Mouse (Mus musculus): ENCODE measurements at regions not wholly inside any gene's neighbourhood (a gene's known extent, or its start where the extent isn't known, plus 50 kb on each side); places are given as distances from the start of the nearest gene placed in this dataset.

DNA sequence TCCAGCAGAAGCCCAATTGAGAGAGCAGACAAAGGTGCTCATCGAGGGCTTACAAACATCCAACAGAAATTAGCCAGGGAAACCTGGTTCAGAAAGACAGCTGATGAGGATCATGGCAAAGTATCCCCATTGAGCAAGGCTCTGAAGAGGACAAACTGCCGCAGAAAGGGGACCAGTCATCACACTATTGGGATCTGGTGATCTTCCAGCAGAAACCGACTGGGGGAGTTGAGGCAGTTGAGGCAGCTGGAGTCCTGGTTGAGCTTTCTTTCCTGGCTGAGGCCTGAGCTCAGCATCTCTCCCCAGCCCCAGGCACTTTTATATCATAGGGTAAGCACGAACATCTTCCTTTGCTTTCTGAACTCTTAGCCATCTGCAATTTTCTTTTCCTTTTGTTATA is 282.7 kb downstream of the Insig2 start:
- in situ Hi-C loops (cut with MseI, MboI) = no loop called here

DNA sequence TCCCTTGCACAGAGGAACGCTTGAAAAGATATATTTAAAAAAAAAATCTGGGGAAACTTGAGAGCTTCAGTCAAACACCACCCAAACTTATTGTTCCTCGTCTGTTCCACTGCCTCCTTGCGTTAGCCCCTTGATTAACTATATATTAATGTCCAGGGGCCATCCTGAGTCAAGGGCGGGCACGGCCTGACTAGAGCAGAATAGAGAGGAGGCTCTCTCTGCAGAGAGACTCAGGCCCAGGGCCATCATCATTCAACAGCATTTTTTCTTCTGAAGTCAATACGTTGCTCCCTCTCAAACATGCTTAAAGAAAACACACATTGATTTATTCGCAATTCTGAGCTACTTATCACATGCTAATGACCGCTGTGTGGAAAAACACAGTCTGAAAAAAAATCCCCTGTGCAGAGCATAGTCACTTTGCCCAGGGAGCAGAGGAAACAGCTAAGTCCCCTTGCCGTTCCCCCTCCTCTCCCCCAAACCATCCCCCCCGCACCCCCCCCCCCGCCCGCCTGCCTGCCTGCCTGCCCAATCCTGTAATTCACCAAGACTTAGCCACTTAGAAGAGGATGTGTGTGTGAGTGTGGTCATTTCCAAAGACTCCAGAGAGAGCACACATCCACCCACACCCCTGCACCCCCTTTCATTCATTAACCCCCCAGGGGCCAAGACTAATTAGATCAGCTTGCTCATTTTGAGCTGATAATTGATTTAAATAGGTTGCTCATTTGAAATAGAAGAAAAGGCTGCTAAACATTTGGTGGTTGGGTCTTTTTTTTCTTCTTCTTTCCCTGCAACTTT is 281.5 kb downstream of the Insig2 start:
- in situ Hi-C loops (cut with MseI, MboI) = no loop called here

DNA sequence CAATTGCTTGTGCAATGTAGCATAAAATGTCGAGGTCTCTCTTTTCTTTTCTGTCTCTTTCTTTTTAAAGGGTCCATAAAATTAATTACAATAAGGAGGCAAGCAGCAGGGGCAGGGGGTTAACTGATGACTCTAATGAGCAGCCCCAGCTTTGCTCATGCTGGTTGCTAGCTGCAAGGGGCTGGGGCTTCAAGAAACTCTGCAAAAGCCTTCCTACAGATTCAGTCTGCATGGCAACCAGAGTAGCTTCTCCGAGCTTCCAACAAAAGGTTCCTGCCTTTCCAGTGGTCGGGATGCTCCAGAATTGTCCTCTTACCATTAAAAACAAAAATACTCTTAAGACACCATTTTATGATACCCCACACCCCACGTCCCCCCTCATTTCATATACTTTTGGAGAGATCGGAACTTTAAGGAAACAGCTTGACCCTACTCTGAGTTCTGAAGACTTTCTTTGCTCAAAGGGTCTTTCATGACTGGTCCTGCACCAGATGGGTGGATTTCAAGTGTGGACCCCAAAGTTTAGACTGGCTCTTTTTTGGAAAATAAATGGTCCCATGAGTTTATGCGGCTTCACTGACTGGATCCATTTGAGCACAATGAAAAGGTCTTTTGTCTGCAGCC is 280.8 kb downstream of the Insig2 start:
- in situ Hi-C loops (cut with MseI, MboI) = no loop called here

DNA sequence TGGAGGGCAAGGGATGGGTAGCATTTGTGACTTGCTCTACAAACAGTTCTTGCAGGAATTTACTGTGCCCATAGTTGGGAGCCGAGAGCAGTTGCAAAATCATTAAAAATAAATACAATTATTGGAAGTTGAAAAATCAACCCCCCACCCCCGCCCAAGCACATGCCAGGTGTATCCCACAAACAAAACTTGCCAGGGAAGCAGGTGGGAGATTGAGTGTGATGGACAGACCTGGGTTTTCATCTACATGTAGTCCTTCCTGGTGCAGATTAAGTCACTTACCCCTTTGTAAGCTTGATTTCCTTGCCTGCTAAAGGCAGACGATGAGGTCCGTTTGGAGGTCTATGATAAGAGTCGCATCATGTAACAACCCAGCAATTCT is 280.3 kb downstream of the Insig2 start:
- in situ Hi-C loops (cut with MseI, MboI) = no loop called here

DNA sequence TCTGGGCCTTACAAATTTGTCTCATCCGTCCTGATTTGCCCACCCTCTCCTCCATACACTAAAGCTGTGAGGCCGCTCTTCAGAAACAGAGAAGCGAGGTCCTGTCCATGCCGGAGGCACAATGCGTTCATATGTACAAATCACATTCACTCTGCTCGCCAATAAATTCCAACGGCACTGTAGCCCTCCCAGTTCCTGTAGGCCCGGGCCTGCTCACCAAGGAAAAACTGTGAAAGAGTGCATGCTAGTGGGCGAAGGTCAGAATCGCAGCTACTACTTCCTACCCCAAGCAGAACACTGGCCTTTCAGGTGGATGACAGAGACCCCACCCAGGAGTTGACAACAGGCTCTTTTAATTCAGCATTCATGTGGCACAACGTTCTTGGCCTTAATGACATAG is 278.7 kb downstream of the Insig2 start:
- in situ Hi-C loops (cut with MseI, MboI) = no loop called here

DNA sequence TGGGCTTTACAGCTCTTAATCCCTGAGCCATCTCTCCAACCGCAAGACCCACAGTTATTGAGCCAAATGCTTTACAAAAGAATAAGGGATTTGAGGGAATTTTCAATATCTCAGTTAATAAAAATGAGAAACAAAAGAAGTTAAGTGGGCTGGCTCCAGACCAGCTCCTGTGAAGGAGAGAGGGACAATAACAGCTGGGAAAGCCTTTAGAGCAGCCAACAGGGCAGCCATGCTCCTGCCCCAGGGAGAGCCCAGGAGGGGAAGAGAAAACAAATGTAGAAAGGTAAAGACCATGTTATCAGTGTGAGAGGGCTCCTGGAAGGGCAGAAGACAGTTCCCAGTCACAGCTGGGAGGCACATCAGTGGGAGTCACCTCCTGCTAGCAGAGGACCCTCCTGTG is 257.8 kb downstream of the Insig2 start:
- in situ Hi-C loops (cut with MseI, MboI) = no loop called here

DNA sequence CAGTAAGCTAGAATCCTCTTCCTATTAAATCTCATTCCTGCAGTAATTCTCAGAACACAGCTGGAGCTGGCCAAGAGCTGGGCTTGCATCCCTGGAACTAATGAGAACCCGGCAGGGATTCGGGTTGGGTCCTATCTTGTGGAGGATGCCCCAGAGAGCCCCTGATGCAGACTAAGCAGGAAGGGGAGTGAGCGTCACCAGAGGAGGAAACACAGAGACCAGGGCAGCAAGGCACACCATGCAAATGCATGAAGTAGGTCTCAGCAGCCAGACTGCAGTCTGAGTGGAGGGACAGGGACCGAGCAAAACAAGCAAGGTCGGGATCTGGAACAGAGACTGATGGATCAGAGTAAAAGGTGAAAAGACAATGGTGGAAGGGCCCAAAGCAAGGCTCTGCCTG is 249.6 kb downstream of the Insig2 start:
- in situ Hi-C loops (cut with MseI, MboI) = no loop called here

DNA sequence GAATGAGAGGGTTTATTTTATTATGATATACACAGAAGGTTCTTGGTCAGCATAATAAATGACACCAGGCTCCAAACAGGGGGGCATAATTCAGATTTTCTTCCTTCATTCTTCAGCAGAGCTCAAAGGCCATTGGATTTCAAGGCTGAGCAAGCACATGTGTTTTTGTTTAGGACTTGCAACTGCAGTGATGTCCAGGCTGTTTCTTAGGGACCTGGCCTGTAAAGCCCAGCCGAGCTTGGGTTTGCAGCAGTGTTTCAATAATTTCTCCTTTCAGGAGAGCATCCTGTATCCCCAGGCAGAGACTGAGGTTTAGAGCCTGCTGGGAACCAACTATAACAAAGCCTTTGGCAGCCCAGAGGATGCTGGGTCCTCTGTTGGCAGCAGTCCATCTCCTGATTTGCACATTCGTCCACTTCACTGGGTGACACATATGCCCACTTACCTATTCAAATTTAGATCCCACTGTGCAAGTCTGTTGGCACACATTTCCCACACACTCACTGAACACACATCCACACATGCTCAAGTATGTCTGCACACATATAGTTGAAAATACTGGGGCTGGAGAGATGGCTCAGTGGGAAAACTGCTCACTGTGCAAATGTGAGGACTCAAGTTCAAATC is 247.2 kb downstream of the Insig2 start:
- in situ Hi-C loops (cut with MseI, MboI) = no loop called here

DNA sequence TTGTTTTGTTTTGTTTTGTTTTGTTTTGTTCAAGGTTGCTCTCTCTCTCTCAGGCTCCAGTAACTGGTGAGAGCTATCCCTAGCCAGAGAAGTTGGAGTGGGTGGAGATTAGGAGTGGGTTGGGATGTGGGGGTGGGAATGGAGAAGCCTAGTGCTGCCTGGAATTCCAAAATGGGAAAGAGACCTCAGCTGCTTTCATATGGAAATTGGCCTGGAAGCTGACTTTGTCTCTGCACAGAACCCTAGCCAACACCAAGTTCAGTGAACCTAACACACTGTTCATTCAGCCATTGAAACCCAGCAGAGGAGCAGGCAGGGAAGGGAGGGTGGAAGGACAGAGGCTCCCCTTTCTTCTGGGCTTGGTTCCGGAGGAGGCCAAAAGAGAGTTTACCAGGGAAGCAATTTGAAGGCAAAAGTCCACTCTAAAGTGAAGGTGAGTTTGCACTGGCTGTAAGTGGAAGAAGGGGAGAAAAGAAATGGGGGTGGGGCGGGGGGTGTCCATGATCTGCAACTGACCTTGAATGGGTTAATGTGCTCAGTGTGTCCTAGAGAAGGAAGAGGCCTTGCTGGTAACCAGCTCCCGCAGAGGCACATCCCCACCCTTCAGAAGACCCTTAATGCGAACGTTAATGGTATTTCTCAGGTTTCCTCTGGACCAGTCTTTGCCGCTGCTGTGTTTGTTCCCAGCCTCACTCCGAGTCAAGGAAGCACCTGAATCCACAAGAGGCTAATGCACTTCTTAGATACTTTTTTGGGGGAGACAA is 245.1 kb downstream of the Insig2 start:
- in situ Hi-C loops (cut with MseI, MboI) = no loop called here

DNA sequence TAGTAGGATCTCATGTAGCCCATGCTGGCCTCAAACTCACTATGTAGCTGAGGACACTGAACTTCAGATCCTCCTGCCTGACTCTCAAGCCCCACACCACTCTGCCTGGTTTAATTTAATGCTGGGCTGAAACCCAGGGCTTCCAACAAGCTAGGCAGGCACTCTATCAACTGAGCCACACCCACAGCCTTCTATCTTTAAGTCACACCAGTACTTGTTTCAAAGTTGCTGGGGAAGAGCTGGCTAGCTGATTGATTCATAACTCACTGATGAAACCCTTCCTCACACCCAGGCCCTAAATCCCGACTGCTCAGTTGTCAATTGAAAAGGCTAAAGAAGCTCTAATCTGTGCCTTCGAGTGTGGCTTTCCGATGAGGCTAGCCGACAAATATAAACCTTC is 241.8 kb downstream of the Insig2 start:
- in situ Hi-C loops (cut with MseI, MboI) = no loop called here

DNA sequence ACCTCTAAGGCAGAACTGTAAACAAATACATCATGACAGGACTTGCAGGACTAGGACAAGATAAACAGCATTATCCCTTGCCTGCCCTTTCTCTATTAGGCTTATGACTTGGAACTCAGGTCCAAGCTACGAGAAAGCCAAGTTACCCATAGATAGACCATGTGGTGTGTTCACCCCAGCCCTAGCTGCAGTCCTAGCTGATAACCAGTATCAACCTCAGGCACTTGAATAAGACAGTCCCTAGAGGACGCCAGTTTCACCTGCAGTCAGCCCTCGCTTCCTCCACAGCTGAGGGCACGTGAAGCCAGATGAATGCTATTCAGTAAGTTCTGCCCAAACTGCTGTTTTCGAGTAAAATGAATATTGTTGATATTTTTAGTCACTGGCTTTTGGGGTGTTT is 239.5 kb downstream of the Insig2 start:
- in situ Hi-C loops (cut with MseI, MboI) = no loop called here

DNA sequence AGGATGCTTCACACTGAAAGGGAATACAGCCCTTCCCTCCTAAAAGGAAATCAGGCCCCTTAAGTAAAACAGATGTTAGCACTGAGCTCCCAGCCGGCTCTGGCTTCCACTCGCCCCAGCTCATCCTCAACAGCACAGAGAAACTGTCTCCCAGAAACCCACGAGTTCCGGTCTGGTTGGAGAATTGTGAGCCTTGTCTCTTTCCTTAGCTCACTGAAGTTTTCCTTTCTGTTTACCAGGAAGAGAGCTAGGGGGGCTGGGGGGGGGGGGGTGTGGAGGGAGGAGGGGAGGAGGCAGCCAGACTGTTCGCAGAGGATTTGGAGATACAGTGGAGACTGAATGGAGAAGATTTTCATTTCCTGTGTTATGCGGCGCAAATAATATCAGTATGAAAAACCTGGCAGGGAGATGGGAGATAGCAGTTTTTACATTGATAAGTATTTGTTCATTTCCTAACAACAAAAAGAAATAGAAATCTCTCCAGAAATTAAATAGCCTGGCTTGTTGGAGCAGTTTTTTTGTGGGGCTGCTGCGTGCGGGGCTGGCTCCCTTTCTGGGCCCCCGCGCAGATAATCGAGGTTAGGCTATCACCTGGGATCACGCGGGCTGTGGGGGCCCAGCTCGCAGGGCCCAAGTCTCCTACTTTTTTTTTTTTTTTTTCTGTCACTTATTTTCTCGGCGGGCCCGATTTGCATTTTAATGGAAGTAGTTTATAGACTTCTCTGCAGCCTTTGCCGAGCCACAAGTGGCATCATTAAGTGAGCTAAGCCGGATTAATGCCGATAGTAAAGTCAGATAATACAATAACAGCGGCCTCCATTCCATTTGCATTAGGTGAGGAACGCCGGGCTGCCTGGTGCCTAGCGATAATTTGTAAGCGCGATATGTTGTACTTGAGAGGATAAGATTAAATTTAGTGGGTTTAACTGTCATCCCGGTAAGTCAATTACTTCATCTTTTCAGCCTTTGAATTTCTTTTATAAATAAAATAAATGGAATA is 235.5 kb downstream of the Insig2 start:
- in situ Hi-C loops (cut with MseI, MboI) = no loop called here

DNA sequence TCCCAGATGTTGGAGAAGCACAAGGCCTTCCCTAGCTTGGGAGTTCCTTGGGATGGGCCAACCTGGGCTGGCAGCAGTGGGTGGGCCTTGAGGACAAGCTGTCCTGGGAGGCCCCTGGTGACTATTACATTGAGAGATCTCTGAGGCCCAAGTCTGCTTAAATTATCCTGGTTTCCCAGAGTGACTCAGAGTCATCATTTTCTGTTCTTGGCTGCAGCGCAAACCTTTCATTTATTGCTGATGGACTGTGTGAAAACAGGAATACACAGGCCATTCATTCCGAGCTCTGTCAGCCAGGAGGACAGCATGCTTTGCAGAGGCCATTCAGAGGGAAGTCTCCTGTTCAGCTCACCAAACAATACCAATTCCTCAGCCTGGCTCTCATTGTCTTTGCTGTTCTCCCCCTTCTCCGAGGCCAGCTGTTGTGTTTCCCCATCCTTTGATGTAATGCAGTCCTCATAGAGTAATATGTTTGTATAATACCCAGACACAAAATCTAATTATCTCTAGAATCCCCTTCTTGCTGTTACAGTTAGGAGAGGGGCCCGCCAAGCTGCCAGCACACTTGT is 220.5 kb downstream of the Insig2 start:
- in situ Hi-C loops (cut with MseI, MboI) = no loop called here

DNA sequence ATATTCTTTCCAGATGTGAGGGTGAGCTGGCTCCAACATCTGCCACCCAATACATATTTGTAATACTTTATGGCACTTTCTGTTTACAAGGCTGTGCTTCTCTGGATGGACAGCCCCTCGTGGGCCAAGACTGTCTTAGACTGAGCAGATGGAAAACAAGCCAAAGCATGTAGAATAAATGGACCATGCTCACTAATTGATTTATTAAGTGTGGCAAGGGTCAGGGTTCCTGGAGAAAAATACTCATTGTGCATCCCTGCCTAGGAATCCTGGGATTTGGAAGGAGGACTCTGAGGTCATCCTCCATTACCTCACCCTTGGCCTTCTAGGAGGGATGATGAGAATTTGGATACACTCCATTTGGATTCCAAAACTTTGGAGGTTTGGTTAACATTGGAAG is 219.9 kb downstream of the Insig2 start:
- in situ Hi-C loops (cut with MseI, MboI) = no loop called here

DNA sequence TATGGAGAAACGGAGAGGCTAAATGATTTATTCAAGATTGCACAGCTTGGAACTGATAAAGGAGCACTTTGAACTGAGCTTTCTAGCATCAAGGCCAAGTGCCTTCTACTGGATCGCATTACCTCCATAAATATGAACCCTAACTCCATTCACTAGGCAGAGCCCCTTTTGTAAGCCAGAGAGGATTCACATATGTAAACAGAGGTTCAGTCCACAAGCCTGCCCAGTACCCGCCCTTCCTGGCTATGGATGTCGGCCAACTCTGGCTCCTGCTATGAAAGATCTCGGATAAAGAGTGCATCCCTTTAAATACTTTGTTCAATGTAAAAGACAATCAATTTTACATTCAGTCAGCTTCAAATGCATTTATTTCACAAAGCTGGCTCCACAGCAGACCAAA is 215.8 kb downstream of the Insig2 start:
- in situ Hi-C loops (cut with MseI, MboI) = no loop called here

DNA sequence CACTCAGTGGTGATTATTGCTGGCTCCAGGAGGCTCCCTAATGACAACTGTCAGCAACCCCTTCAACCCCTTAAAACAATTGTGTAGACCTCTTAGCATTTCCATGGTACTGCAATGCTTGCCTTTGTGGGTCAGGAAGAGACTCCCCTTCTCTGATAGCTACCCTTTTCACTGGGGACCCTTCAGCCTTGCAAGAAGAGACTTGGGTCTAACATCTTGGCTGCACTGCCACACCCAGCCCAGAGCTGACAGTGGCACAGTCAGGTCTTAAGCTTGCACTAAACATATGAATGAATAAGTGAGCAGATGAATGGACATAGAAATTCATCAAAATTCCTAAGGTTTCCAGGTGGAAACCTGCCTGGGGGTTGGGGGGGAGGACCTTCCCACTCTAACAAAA is 209.0 kb downstream of the Insig2 start:
- in situ Hi-C loops (cut with MseI, MboI) = no loop called here

DNA sequence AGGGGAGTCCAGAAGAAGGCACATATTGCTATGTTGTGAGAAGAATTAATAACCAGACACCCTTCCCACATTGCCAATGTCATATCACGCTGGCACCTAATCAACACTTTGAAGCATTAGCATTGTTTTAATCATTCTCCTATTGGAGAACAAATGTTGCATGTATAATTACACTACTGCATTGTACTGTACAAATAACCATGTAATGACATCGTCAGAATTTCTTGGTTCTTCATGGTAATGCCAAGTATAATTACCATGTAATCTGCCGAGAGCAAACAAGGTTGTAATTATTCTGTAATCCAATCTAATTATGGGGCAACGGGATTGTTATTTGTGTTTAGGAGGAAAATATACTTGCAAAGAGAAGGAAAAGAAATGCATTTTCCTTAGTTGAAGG is 196.1 kb downstream of the Insig2 start:
- in situ Hi-C loops (cut with MseI, MboI) = no loop called here

DNA sequence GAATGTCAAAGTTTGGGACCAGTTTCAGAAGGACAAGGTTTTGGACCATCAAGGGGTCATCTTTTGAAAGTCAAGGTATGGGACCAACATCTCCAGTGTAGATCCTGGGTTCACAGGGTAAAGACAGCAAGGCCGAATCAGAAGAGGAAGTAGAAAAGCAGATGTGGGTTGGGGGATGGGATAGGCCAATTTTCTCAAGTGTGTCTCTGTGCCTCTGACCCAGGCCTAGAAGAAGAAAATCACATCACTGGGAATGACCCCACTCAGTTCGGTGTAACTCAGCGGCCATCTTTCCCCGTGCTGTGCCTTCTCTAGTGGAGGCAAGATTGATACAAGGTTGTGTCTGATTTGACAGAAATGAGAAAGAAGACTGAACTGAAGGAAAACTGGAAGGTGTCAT is 195.5 kb downstream of the Insig2 start:
- in situ Hi-C loops (cut with MseI, MboI) = no loop called here

DNA sequence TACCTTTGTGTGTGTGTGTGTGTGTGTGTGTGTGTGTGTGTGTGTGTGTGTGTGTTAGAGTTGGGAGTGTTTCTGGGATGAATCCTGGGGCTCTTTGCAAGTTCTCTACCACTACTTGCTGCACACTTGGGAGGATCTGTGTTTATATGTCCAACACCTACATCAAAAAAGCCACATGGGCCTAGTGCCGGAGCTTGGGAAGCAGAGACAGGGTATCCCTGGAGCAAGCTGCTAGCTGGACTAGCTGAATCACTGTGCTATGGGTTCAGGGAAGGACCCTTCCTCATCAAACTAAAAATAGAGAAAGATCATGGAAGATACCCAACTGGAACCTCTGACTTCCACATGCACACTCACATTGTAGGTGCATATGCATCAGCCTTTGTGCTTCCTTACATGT is 187.4 kb downstream of the Insig2 start:
- in situ Hi-C loops (cut with MseI, MboI) = no loop called here

DNA sequence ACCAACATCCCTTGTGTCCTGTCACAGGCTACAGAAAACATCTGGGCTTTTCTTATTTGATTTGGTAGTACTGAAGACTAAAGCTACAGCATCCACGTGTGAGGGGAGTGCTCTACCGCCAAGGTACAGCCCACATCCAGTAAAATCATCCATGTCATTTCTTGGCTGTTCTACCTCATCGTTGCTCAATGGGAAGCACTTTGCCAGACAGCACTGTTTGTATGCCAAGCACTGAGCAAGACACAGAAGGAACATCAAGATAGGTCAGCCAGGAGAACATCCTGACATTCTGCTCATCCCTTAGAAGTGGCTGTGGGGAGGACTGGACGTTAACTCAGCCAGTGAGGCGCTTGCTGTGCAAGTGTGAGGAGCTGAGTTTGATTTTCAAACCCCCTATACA is 178.9 kb downstream of the Insig2 start:
- in situ Hi-C loops (cut with MseI, MboI) = no loop called here

DNA sequence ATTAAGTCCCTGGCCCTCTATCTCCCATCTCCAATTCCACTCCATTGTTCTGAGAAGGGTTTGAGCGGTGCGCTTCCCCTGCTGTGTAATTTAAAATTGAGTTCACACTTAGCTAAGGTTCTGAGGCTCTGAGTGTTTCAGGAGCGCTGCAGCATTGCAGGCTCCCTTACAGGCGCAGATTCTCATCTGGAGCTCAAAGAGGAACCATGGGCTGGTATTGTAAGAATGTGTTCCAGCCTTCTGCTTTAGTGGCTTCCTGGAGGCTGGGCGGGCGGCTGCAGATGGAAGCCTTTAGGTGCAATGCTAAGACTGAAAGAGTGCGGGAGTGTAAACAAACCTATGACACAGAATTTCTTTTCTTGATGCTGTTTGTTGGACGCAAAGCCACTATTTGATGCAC is 177.8 kb downstream of the Insig2 start:
- in situ Hi-C loops (cut with MseI, MboI) = no loop called here
